10 mouse cellular contexts compared by ENCODE assay signal in the genomic region with DNA sequence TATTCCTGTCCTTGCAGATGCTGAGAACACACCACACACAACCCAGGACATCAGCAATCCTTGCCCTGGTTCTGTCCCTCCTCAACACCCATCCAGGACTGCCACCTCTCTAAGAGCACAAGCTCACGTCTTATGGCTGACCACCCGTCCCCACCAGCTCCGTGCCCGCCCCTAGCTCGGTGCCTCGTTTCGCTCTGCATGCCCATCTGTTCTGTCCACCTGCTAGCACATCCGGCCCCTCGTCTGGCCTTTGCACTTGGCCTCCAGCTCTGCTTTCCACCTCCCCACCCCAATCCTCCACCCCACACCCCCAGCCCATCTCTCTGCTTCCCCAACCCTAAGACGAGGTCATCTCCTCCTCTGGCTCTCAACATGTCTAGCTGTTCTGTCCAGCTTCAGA. TPM values are rescaled to one million over a fixed set of nuclear protein-coding genes. Genes with fewer than 3 reads are reported as not detected.
DNase-seq lines count a peak whose midpoint lies in the region; ATAC-seq and TF ChIP-seq lines count a peak whose summit lies in the region.
"Had no signal": no experiment of that assay in that cellular context is flagged by ENCODE, and none has a peak within 500 bp of the region (broad histone marks: within the 10 kb centered on the region; RNA-seq: fewer than 3 reads in every experiment).

No protein-coding gene starts in this region.

- no peaks in the 10 kb centered on the region for H3K9me3 ChIP-seq in midbrain, embryonic 13.5 days
- no peaks in the 10 kb centered on the region for H3K9me3 ChIP-seq in midbrain, embryonic 16.5 days (replicated peaks; ENCODE audit: control insufficient read depth, low read length, poor library complexity, severe bottlenecking)
- H3K9me3 ChIP-seq in intestine, embryonic 14.5 days (ENCODE audit: control insufficient read depth, low read length), result no peaks in the 10 kb centered on the region
- no peaks in the 10 kb centered on the region for H3K9me3 ChIP-seq in stomach, embryonic 15.5 days

- DNase-seq in cerebellum, adult 2 months, result peak; percentile 45 to 47
- DNase-seq in cerebellum, adult 9-10 months, result no peak
- DNase-seq in intestine, embryonic 14.5 days (ENCODE audit: low spot score), result no peak
- DNase-seq in spleen, adult 18-20 months, result no peak
- no peak for DNase-seq in left cerebral cortex, adult 18-20 months (ENCODE audit: low spot score in 2 of 2)
- DNase-seq: gastrocnemius, postnatal 25 days; kidney, adult 11 months had no signal

- ATAC-seq in midbrain, embryonic 13.5 days, result no peak
- no peak for ATAC-seq in midbrain, embryonic 16.5 days
- no peak for ATAC-seq in intestine, embryonic 14.5 days (replicated peaks; ENCODE audit: low FRiP score, low TSS enrichment, low read depth)
- no peak for ATAC-seq in stomach, embryonic 15.5 days (ENCODE audit: insufficient read depth, low FRiP score, low read depth)

- TF ChIP-seq POLR2A in cerebellum, adult 2 months (IDR thresholded peaks at IDR 0.05; ENCODE audit: borderline replicate concordance, insufficient read depth, low read length), result no peak

- 32% methylated on average over 10 of the region's 10 CpGs for WGBS in cerebellum, adult 2 months
- WGBS in midbrain, embryonic 13.5 days, result 81% methylated on average over 10 of the region's 10 CpGs
- WGBS in midbrain, embryonic 16.5 days, result 83% methylated on average over 10 of the region's 10 CpGs
- WGBS in intestine, embryonic 14.5 days, result 74% methylated on average over 10 of the region's 10 CpGs
- WGBS in stomach, embryonic 15.5 days, result 81% methylated on average over 10 of the region's 10 CpGs

- no peak for TF ChIP-seq CTCF in cerebellum, adult 2 months (IDR thresholded peaks at IDR 0.05; ENCODE audit: borderline replicate concordance, insufficient read depth, low read depth, low read length)

- no peak overlapping the region for H3K4me2 ChIP-seq in midbrain, embryonic 13.5 days (replicated peaks)
- no peak overlapping the region for H3K4me2 ChIP-seq in midbrain, embryonic 16.5 days (ENCODE audit: low read length)
- H3K4me2 ChIP-seq in intestine, embryonic 14.5 days (ENCODE audit: low read length), result no peak overlapping the region
- no peak overlapping the region for H3K4me2 ChIP-seq in stomach, embryonic 15.5 days

- peak overlapping the region; percentile 52; the same call in 1 of the 2 replicates for H3K27ac ChIP-seq in cerebellum, adult 2 months (ENCODE audit: insufficient read depth, low read length)
- 0 out of 2 replicates have a peak overlapping the region, but pooled peaks have one; percentile 100 for H3K27ac ChIP-seq in midbrain, embryonic 13.5 days
- H3K27ac ChIP-seq in midbrain, embryonic 16.5 days (ENCODE audit: low read length), result no peak overlapping the region
- H3K27ac ChIP-seq in intestine, embryonic 14.5 days (ENCODE audit: low read depth), result 0 out of 2 replicates have a peak overlapping the region, but pooled peaks have one; percentile 0
- peak overlapping the region; percentile 100; the same call in 1 of the 2 replicates for H3K27ac ChIP-seq in stomach, embryonic 15.5 days

- no peak overlapping the region for H3K9ac ChIP-seq in midbrain, embryonic 13.5 days (replicated peaks)
- H3K9ac ChIP-seq in midbrain, embryonic 16.5 days (ENCODE audit: low read depth, low read length), result no peak overlapping the region
- H3K9ac ChIP-seq in intestine, embryonic 14.5 days (ENCODE audit: low read length), result no peak overlapping the region
- no peak overlapping the region for H3K9ac ChIP-seq in stomach, embryonic 15.5 days

- H3K4me3 ChIP-seq in cerebellum, adult 2 months (replicated peaks; ENCODE audit: insufficient read depth, low read depth, low read length), result no peak overlapping the region
- H3K4me3 ChIP-seq in midbrain, embryonic 13.5 days (replicated peaks), result no peak overlapping the region
- no peak overlapping the region for H3K4me3 ChIP-seq in midbrain, embryonic 16.5 days (ENCODE audit: low read depth, low read length)
- no peak overlapping the region for H3K4me3 ChIP-seq in intestine, embryonic 14.5 days (ENCODE audit: low read depth, low read length)
- H3K4me3 ChIP-seq in stomach, embryonic 15.5 days (replicated peaks), result no peak overlapping the region

- peaks cover 49% of the 10 kb centered on the region for H3K4me1 ChIP-seq in cerebellum, adult 2 months (ENCODE audit: control insufficient read depth, insufficient read depth, low read length)
- peaks cover 51% of the 10 kb centered on the region for H3K4me1 ChIP-seq in midbrain, embryonic 13.5 days (replicated peaks)
- H3K4me1 ChIP-seq in midbrain, embryonic 16.5 days (ENCODE audit: control insufficient read depth, insufficient read depth, low read length), result peaks cover 44% of the 10 kb centered on the region
- H3K4me1 ChIP-seq in intestine, embryonic 14.5 days (replicated peaks; ENCODE audit: control insufficient read depth, insufficient read depth, low read length), result peaks cover 47% of the 10 kb centered on the region
- H3K4me1 ChIP-seq in stomach, embryonic 15.5 days, result peaks cover 58% of the 10 kb centered on the region

- H3K36me3 ChIP-seq in midbrain, embryonic 13.5 days, result no peaks in the 10 kb centered on the region
- H3K36me3 ChIP-seq in midbrain, embryonic 16.5 days (ENCODE audit: control insufficient read depth, insufficient read depth, low read length), result no peaks in the 10 kb centered on the region
- H3K36me3 ChIP-seq in intestine, embryonic 14.5 days (ENCODE audit: control insufficient read depth, insufficient read depth, low read length), result no peaks in the 10 kb centered on the region
- H3K36me3 ChIP-seq in stomach, embryonic 15.5 days, result no peaks in the 10 kb centered on the region

- no peaks in the 10 kb centered on the region for H3K27me3 ChIP-seq in cerebellum, adult 2 months (ENCODE audit: control insufficient read depth, insufficient read depth, low read length)
- no peaks in the 10 kb centered on the region for H3K27me3 ChIP-seq in midbrain, embryonic 13.5 days
- H3K27me3 ChIP-seq in midbrain, embryonic 16.5 days (ENCODE audit: control insufficient read depth, insufficient read depth, low read depth, low read length), result no peaks in the 10 kb centered on the region
- no peaks in the 10 kb centered on the region for H3K27me3 ChIP-seq in intestine, embryonic 14.5 days (replicated peaks; ENCODE audit: control insufficient read depth, insufficient read depth, low read length)
- H3K27me3 ChIP-seq in stomach, embryonic 15.5 days (replicated peaks), result no peaks in the 10 kb centered on the region

RNA-seq across cellular contexts. Expression of gene Zmynd8, which starts 8.9 kb away (rescaled TPM):
- 85.5 and 86.6 TPM in 2 replicates for polyA plus RNA-seq in cerebellum, adult 2 months (2012; rRNA removed)
- 85.4 and 86.8 TPM in 2 replicates for polyA plus RNA-seq in midbrain, embryonic 13.5 days (2015; fragmentation: Nextera tagmentation; extraction: Ambion mirVana)
- 78.7 and 87.3 TPM in 2 replicates for polyA plus RNA-seq in midbrain, embryonic 16.5 days (2015; fragmentation: Nextera tagmentation; extraction: Ambion mirVana)
- 49.2 and 53.6 TPM in 2 replicates for polyA plus RNA-seq in intestine, embryonic 14.5 days (2014; fragmentation: Nextera tagmentation; extraction: Ambion mirVana)
- 53.6 and 54.5 TPM in 2 replicates for polyA plus RNA-seq in stomach, embryonic 15.5 days (2015; fragmentation: Nextera tagmentation; extraction: Ambion mirVana)
- 100 to 1,000 TPM; 150 to 151 TPM for total RNA-seq in left cerebral cortex, adult 18-20 months (2021)

Comparison
In these comparisons a context has a peak if more than half of its experiments do, and no peak if none do; other contexts are left out.
1. DNase-seq: peak in cerebellum, adult 2 months (2 of 2); none in cerebellum, adult 9-10 months (single experiment), intestine, embryonic 14.5 days (single experiment), spleen, adult 18-20 months (0 of 2) and left cerebral cortex, adult 18-20 months (0 of 2).